Mouse (Mus musculus) heart, postnatal 36 days (tissue): ENCODE measurements around the gene Pitpnc1. TPM values are rescaled to one million over a fixed set of nuclear protein-coding genes. Genes with fewer than 3 reads are reported as not detected.

Experiments
- DNase-seq, 2 experiments: peaks; one replicate each; pipeline ENCODE4 v3.0.0; 2021 to 2022
- intact Hi-C: fragments of 180-260 bp; cut with DNase I; formaldehyde crosslinking; loops from one replicate; pipeline ENCODE4 v1.15.1; 2025
- total RNA-seq, 2 experiments: library from RNA; stranded (reverse); gene quantifications; 2 replicates each; pipeline ENCODE4 v1.2.3; 2021

Gene Pitpnc1
- total RNA-seq, 2 experiments from 2014 or later, result 60.7 to 68.4 TPM

GRCm38 (mm10) chr11:107411576-107411975 is 58.9 kb downstream of the Pitpnc1 start:
- DNase-seq, result no peak
- intact Hi-C loops, result no loop called here

- no peak for DNase-seq
- intact Hi-C loops, result no loop called here
Observed at GRCm38 (mm10) chr11:107410804-107411203, 59.7 kb downstream of the Pitpnc1 start.

- intact Hi-C loops, result no loop called here
- no peak for DNase-seq
Observed at GRCm38 (mm10) chr11:107410090-107410732, 60.3 kb downstream of the Pitpnc1 start.

- no peak for DNase-seq
- intact Hi-C loops, result loop anchor here (2.0 kb wide), 1 partner anchor 18 kb away; no protein-coding TSS in a partner anchor
Observed at GRCm38 (mm10) chr11:107408886-107409285, 61.6 kb downstream of the Pitpnc1 start.

- no peak for DNase-seq
- intact Hi-C loops, result loop anchor here (2.0 kb wide), 1 partner anchor 17 kb away; no protein-coding TSS in a partner anchor
Observed at GRCm38 (mm10) chr11:107407698-107408097, 62.8 kb downstream of the Pitpnc1 start.

GRCm38 (mm10) chr11:107405606-107406333 is 64.7 kb downstream of the Pitpnc1 start:
- DNase-seq, result no peak
- intact Hi-C loops, result no loop called here

GRCm38 (mm10) chr11:107403309-107403708 is 67.2 kb downstream of the Pitpnc1 start:
- intact Hi-C loops, result no loop called here
- no peak for DNase-seq

GRCm38 (mm10) chr11:107401839-107402590 is 68.5 kb downstream of the Pitpnc1 start:
- intact Hi-C loops, result no loop called here
- DNase-seq, result no peak

GRCm38 (mm10) chr11:107400826-107401225 is 69.7 kb downstream of the Pitpnc1 start:
- no peak for DNase-seq
- intact Hi-C loops, result no loop called here

- intact Hi-C loops, result no loop called here
- DNase-seq, result no peak
Observed at GRCm38 (mm10) chr11:107400005-107400404, 70.5 kb downstream of the Pitpnc1 start.

GRCm38 (mm10) chr11:107397326-107397998 is 73.0 kb downstream of the Pitpnc1 start:
- intact Hi-C loops, result no loop called here

GRCm38 (mm10) chr11:107394245-107394644 is 76.3 kb downstream of the Pitpnc1 start:
- intact Hi-C loops, result no loop called here
- DNase-seq, result no peak

More at GRCm38 (mm10) chr11:107397326-107397998, 73.0 kb downstream of the Pitpnc1 start:
- DNase-seq, result no peak

GRCm38 (mm10) chr11:107393828-107394165 is 76.7 kb downstream of the Pitpnc1 start:
- DNase-seq, result no peak
- intact Hi-C loops, result loop anchor here (2.0 kb wide), 1 partner anchor 75 kb away; no protein-coding TSS in a partner anchor

GRCm38 (mm10) chr11:107393154-107393827 is 77.2 kb downstream of the Pitpnc1 start:
- intact Hi-C loops, result loop anchor here (2.0 kb wide), 1 partner anchor 76 kb away; no protein-coding TSS in a partner anchor
- no peak for DNase-seq

- DNase-seq, result no peak
- intact Hi-C loops, result loop anchor here (2.0 kb wide), 1 partner anchor 18 kb away; no protein-coding TSS in a partner anchor
Observed at GRCm38 (mm10) chr11:107390540-107390939, 80.0 kb downstream of the Pitpnc1 start.

- DNase-seq, result no peak
- intact Hi-C loops, result loop anchor here (2.0 kb wide), 1 partner anchor 19 kb away; no protein-coding TSS in a partner anchor
Observed at GRCm38 (mm10) chr11:107390001-107390400, 80.5 kb downstream of the Pitpnc1 start.

GRCm38 (mm10) chr11:107386481-107386880 is 84.0 kb downstream of the Pitpnc1 start:
- intact Hi-C loops, result loop anchor here (5.0 kb wide), 1 partner anchor 174 kb away; no protein-coding TSS in a partner anchor
- DNase-seq, result no peak

- peak; percentile 33 to 56 for DNase-seq
- intact Hi-C loops, result loop anchor here (2.0 to 5.0 kb wide), 2 partner anchors 83 to 173 kb away; no protein-coding TSS in a partner anchor
Observed at GRCm38 (mm10) chr11:107385306-107385705, 85.2 kb downstream of the Pitpnc1 start.

- no peak for DNase-seq
- intact Hi-C loops, result loop anchor here (2.0 kb wide), 1 partner anchor 85 kb away; no protein-coding TSS in a partner anchor
Observed at GRCm38 (mm10) chr11:107383985-107384384, 86.5 kb downstream of the Pitpnc1 start.
